Mouse (Mus musculus) layer of hippocampus, adult 2 months (tissue): ENCODE results near the gene Clec16a. TPM values are rescaled to one million over a fixed set of nuclear protein-coding genes. Genes with fewer than 3 reads are reported as not detected.

ENCODE experiments used
- DNase-seq, 2 experiments: peaks; one replicate each; pipeline ENCODE4 v3.0.0; 2022; ENCODE audit warnings: low spot score in 2 of 2
- H3K27ac ChIP-seq: fragments of 200-600 bp; 2 replicates; pipeline ENCODE4 v1.8.1; 2022
- H3K4me3 ChIP-seq: fragments of 200-600 bp; 2 replicates; pipeline ENCODE4 v1.8.1; 2022; ENCODE audit warnings: mild to moderate bottlenecking
- CTCF ChIP-seq: fragments of 200-600 bp; conservative IDR thresholded peaks from 2 replicates; pipeline ENCODE4 v1.8.1; 2022; ENCODE audit warnings: antibody characterized with exemption, mild to moderate bottlenecking, moderate library complexity
- total RNA-seq, 2 experiments: library from RNA; stranded (reverse); gene quantifications; 2 replicates each; pipeline ENCODE4 v1.2.3; 2021

Clec16a gene
- total RNA-seq, 2 experiments from 2014 or later = 98.8 to 105 TPM

GRCm38 (mm10) chr16:10713441-10714239 lies 168.5 kb downstream of the Clec16a start:
- no peak for DNase-seq
- no peak overlapping the region for H3K4me3 ChIP-seq
- no peak for TF ChIP-seq CTCF
- H3K27ac ChIP-seq = no peak overlapping the region

- Histone ChIP-seq H3K4me3 (no peak overlapping the region), H3K27ac (no peak overlapping the region)
- DNase-seq = no peak
- TF ChIP-seq CTCF = no peak
Measured at GRCm38 (mm10) chr16:10715211-10715610, 170.1 kb downstream of the Clec16a start.

GRCm38 (mm10) chr16:10715632-10716031 lies 170.5 kb downstream of the Clec16a start:
- H3K4me3 ChIP-seq = no peak overlapping the region
- no peak for TF ChIP-seq CTCF
- DNase-seq = no peak
- H3K27ac ChIP-seq = no peak overlapping the region

GRCm38 (mm10) chr16:10716696-10717095 lies 171.6 kb downstream of the Clec16a start:
- Histone ChIP-seq H3K4me3 (no peak overlapping the region), H3K27ac (no peak overlapping the region)
- no peak for DNase-seq
- no peak for TF ChIP-seq CTCF

GRCm38 (mm10) chr16:10719971-10720370 lies 174.8 kb downstream of the Clec16a start:
- no peak overlapping the region for H3K27ac ChIP-seq
- H3K4me3 ChIP-seq = no peak overlapping the region
- no peak for TF ChIP-seq CTCF
- no peak for DNase-seq

GRCm38 (mm10) chr16:10722882-10723544 lies 177.9 kb downstream of the Clec16a start:
- TF ChIP-seq CTCF = no peak

GRCm38 (mm10) chr16:10723816-10724647 lies 178.9 kb downstream of the Clec16a start:
- peak; percentile 13; the same call in 1 of the 2 replicates for TF ChIP-seq CTCF
- Histone ChIP-seq H3K27ac (no peak overlapping the region), H3K4me3 (no peak overlapping the region)
- DNase-seq = no peak

More at GRCm38 (mm10) chr16:10722882-10723544, 177.9 kb downstream of the Clec16a start:
- no peak overlapping the region for H3K27ac ChIP-seq
- H3K4me3 ChIP-seq = no peak overlapping the region
- no peak for DNase-seq

GRCm38 (mm10) chr16:10725156-10725555 lies 180.0 kb downstream of the Clec16a start:
- Histone ChIP-seq H3K27ac (no peak overlapping the region), H3K4me3 (no peak overlapping the region)
- DNase-seq = no peak
- peak; percentile 63 for TF ChIP-seq CTCF

GRCm38 (mm10) chr16:10727630-10728029 lies 182.5 kb downstream of the Clec16a start:
- DNase-seq = no peak
- Histone ChIP-seq H3K4me3 (no peak overlapping the region), H3K27ac (no peak overlapping the region)
- TF ChIP-seq CTCF = no peak

GRCm38 (mm10) chr16:10728886-10729285 lies 183.7 kb downstream of the Clec16a start:
- Histone ChIP-seq H3K4me3 (no peak overlapping the region), H3K27ac (no peak overlapping the region)
- TF ChIP-seq CTCF = no peak
- no peak for DNase-seq

GRCm38 (mm10) chr16:10730941-10731340 lies 185.8 kb downstream of the Clec16a start:
- TF ChIP-seq CTCF = no peak
- Histone ChIP-seq H3K27ac (no peak overlapping the region), H3K4me3 (no peak overlapping the region)
- DNase-seq = no peak

- Histone ChIP-seq H3K4me3 (no peak overlapping the region), H3K27ac (no peak overlapping the region)
- DNase-seq = no peak
- TF ChIP-seq CTCF = no peak
Measured at GRCm38 (mm10) chr16:10731785-10732184, 186.6 kb downstream of the Clec16a start.

GRCm38 (mm10) chr16:10732421-10732820 lies 187.3 kb downstream of the Clec16a start:
- H3K27ac ChIP-seq = no peak overlapping the region
- no peak for TF ChIP-seq CTCF
- DNase-seq = no peak
- no peak overlapping the region for H3K4me3 ChIP-seq
